Mouse (Mus musculus): ENCODE measurements around the gene Samt2.
"Not testable (repeated sequence)": the region's sequence is repeated elsewhere in the genome, so short reads cannot be mapped to it uniquely, and the experiment has no call there.

Samt2 gene

GRCm38 (mm10) chrX:154579260-154579659, at the start of gene Samt2:
TSS of gene Samt2 (minus strand) at chrX:154579360.
- DNase-seq (ENCODE audit: low spot score in 2 of 2) = not testable (repeated sequence)

All from urinary bladder, adult 18-20 months (tissue).